In genomic region chr2:119808881-119809280, GRCm38 (mm10) we compare ENCODE assay signal across 20 mouse cellular contexts. TPM values are rescaled to one million over a fixed set of nuclear protein-coding genes. Genes with fewer than 3 reads are reported as not detected.
A peak's percentile ranks its signal among the peaks of the same experiment; 100 is the strongest.
DNase-seq lines count a peak whose midpoint lies in the region; ATAC-seq and TF ChIP-seq lines count a peak whose summit lies in the region.
"Had no signal": no experiment of that assay in that cellular context is flagged by ENCODE, and none has a peak within 500 bp of the region (broad histone marks: within the 10 kb centered on the region; RNA-seq: fewer than 3 reads in every experiment).

No protein-coding gene starts in this region.

- peak; percentile 16; the same call in 1 of the 2 replicates for TF ChIP-seq EP300 in CH12.LX (IDR thresholded peaks at IDR 0.05; ENCODE audit: low read length)

- H3K79me2 ChIP-seq in CH12.LX (replicated peaks; ENCODE audit: control insufficient read depth, extremely low read depth, insufficient read depth, poor library complexity, severe bottlenecking): no peaks in the 10 kb centered on the region

- no peak for TF ChIP-seq CTCF in left cerebral cortex, adult 2 months (IDR thresholded peaks at IDR 0.05)
- peak in 1 of 2 experiments; percentile 32; a peak in 1 of 4 replicates for TF ChIP-seq CTCF in CH12.LX (conservative IDR thresholded peaks at IDR 0.05 in 1 of 2, IDR thresholded peaks at IDR 0.05 in 1 of 2; ENCODE audit: low read depth in 2 of 2, low read length in 2 of 2)
- TF ChIP-seq CTCF in intestine, postnatal 0 days (IDR thresholded peaks at IDR 0.05; ENCODE audit: low read depth): no peak

- no peak; the same call in 1 of the 2 replicates for TF ChIP-seq RAD21 in CH12.LX (IDR thresholded peaks at IDR 0.05; ENCODE audit: low read depth, low read length)

- no peak for TF ChIP-seq POLR2A in CH12.LX (IDR thresholded peaks at IDR 0.05; ENCODE audit: low read depth, low read length)

- H3K27ac ChIP-seq in heart, embryonic 13.5 days (replicated peaks): no peak overlapping the region
- H3K27ac ChIP-seq in left cerebral cortex, adult 2 months: peak overlapping the region; percentile 45
- peak overlapping the region; percentile 3; the same call in 1 of the 2 replicates for H3K27ac ChIP-seq in CH12.LX (ENCODE audit: insufficient read depth, low read depth)
- H3K27ac ChIP-seq in intestine, postnatal 0 days (ENCODE audit: low read depth, low read length): no peak overlapping the region
- H3K27ac ChIP-seq: neural tube, embryonic 15.5 days; stomach, embryonic 15.5 days had no signal

- DNase-seq in heart, postnatal 36 days: no peak
- DNase-seq in left cerebral cortex, adult 2 months (ENCODE audit: extremely low spot score in 1 of 2, low spot score in 2 of 2): no peak
- no peak for DNase-seq in left cerebral cortex, adult 9 months (ENCODE audit: low spot score in 2 of 2)
- DNase-seq in CH12.LX (ENCODE audit: extremely low read depth) (peak; percentile 90), R1 (ENCODE audit: low read depth, low spot score) (peak; percentile 70)
- DNase-seq in right cerebral cortex, postnatal 25 days: no peak
- DNase-seq: cerebellum, postnatal 36 days; lung, adult 2 months; right cerebral cortex, adult 18-20 months; spleen, adult 18-20 months; thymus, postnatal 14 days had no signal

- in situ Hi-C loops in CH12.LX (cut with MboI; ENCODE audit: low pct_ligation_motif_present, low pct_unique_long_range_greater_than_20kb, low sequenced_read_pairs): no loop called here

- peaks cover 34% of the 10 kb centered on the region for H3K4me1 ChIP-seq in heart, embryonic 13.5 days
- H3K4me1 ChIP-seq in CH12.LX (ENCODE audit: control insufficient read depth in 1 of 2, insufficient read depth in 2 of 2): peaks cover 26 to 58% of the 10 kb centered on the region in 2 experiments
- no peaks in the 10 kb centered on the region for H3K4me1 ChIP-seq in intestine, postnatal 0 days (replicated peaks; ENCODE audit: control insufficient read depth, insufficient read depth, low read length)

- H3K27me3 ChIP-seq in heart, embryonic 13.5 days (replicated peaks): peaks cover 11% of the 10 kb centered on the region
- no peaks in the 10 kb centered on the region for H3K27me3 ChIP-seq in CH12.LX (replicated peaks)
- H3K27me3 ChIP-seq in intestine, postnatal 0 days (replicated peaks; ENCODE audit: control insufficient read depth, insufficient read depth, low read length): no peaks in the 10 kb centered on the region
- H3K27me3 ChIP-seq: neural tube, embryonic 15.5 days; stomach, embryonic 15.5 days had no signal

- WGBS in heart, embryonic 13.5 days: 23% methylated on average over 4 of the region's 4 CpGs
- WGBS in intestine, postnatal 0 days: 46% methylated on average over 4 of the region's 4 CpGs

- intact Hi-C loops in heart, postnatal 36 days (cut with DNase I): no loop called here
- intact Hi-C loops in left cerebral cortex, adult 2 months (cut with DNase I): no loop called here

- H3K36me3 ChIP-seq in heart, embryonic 13.5 days: peaks cover 39% of the 10 kb centered on the region
- H3K36me3 ChIP-seq in CH12.LX (replicated peaks in 1 of 2; ENCODE audit: control insufficient read depth in 1 of 2, insufficient read depth in 1 of 2, low read length in 1 of 2): peaks cover 50 to 86% of the 10 kb centered on the region in 2 experiments
- peaks cover 14% of the 10 kb centered on the region; the same call in 1 of the 2 replicates for H3K36me3 ChIP-seq in intestine, postnatal 0 days (ENCODE audit: control insufficient read depth, insufficient read depth)

- no peak overlapping the region for H3K4me2 ChIP-seq in heart, embryonic 13.5 days
- H3K4me2 ChIP-seq in CH12.LX (ENCODE audit: insufficient read depth, low read depth, poor library complexity, severe bottlenecking): peak overlapping the region; percentile 78
- H3K4me2 ChIP-seq in intestine, postnatal 0 days (replicated peaks; ENCODE audit: low read depth): no peak overlapping the region
- H3K4me2 ChIP-seq: neural tube, embryonic 15.5 days; stomach, embryonic 15.5 days had no signal

- no peak overlapping the region for H3K4me3 ChIP-seq in heart, embryonic 13.5 days
- H3K4me3 ChIP-seq in left cerebral cortex, adult 2 months: no peak overlapping the region
- no peak overlapping the region for H3K4me3 ChIP-seq in CH12.LX (replicated peaks in 1 of 3; ENCODE audit: low read depth in 2 of 3, low read length in 2 of 3, poor library complexity in 1 of 3)
- no peak overlapping the region for H3K4me3 ChIP-seq in intestine, postnatal 0 days (ENCODE audit: low read depth, low read length)
- H3K4me3 ChIP-seq: megakaryocyte, embryonic 14.5 days; neural tube, embryonic 15.5 days; stomach, embryonic 15.5 days had no signal

- dilution Hi-C loops in CH12.LX (cut with MboI; ENCODE audit: extremely low pct_ligation_motif_present, extremely low pct_unique_long_range_greater_than_20kb, low sequenced_read_pairs): no loop called here

- H3K9me3 ChIP-seq in heart, embryonic 13.5 days: no peaks in the 10 kb centered on the region
- H3K9me3 ChIP-seq in CH12.LX (replicated peaks; ENCODE audit: low read length): no peaks in the 10 kb centered on the region
- no peaks in the 10 kb centered on the region for H3K9me3 ChIP-seq in intestine, postnatal 0 days (ENCODE audit: control insufficient read depth)
- H3K9me3 ChIP-seq: megakaryocyte, embryonic 14.5 days; neural tube, embryonic 15.5 days; stomach, embryonic 15.5 days had no signal

- 0 out of 2 replicates have a peak, but pooled peaks have one; percentile 11 for ATAC-seq in heart, embryonic 13.5 days (ENCODE audit: extremely low read depth, insufficient number of reproducible peaks, low FRiP score, low TSS enrichment)
- no peak for ATAC-seq in intestine, postnatal 0 days
- ATAC-seq: CD4-positive, CD25-positive, alpha-beta regulatory T cell, adult 4 months; forebrain, embryonic 14.5 days; inflammation-experienced regulatory T-cells, adult 6 months had no signal

- H3K9ac ChIP-seq in heart, embryonic 13.5 days: no peak overlapping the region; the same call in 1 of the 2 replicates
- no peak overlapping the region for H3K9ac ChIP-seq in CH12.LX (ENCODE audit: insufficient read depth, low read depth)
- H3K9ac ChIP-seq in intestine, postnatal 0 days (ENCODE audit: low read depth, low read length): no peak overlapping the region
- H3K9ac ChIP-seq: neural tube, embryonic 15.5 days; stomach, embryonic 15.5 days had no signal

TF ChIP-seq in CH12.LX, 34 proteins besides CTCF, POLR2A, EP300 and RAD21:
- TF ChIP-seq BHLHE40 (IDR thresholded peaks at IDR 0.05; ENCODE audit: low read depth, low read length) (0 out of 2 replicates have a peak, but pooled peaks have one; percentile 10), MAZ (IDR thresholded peaks at IDR 0.05; ENCODE audit: low read depth, low read length) (0 out of 2 replicates have a peak, but pooled peaks have one; percentile 55), HCFC1 (IDR thresholded peaks at IDR 0.05; ENCODE audit: low read depth, low read length) (no peak)

RNA-seq across cellular contexts. Expression of gene Tyro3, which starts 11.3 kb away (rescaled TPM):
- polyA plus RNA-seq in heart, embryonic 13.5 days (2015; fragmentation: Nextera tagmentation; extraction: Ambion mirVana): 7.3 and 7.9 TPM in 2 replicates
- 1 to 10 TPM; 1.7 to 2.4 TPM for total RNA-seq in heart, postnatal 36 days (2021)
- total RNA-seq in left cerebral cortex, adult 2 months (2021): 100 to 1,000 TPM; 203 to 208 TPM
- 31.8 and 39.7 TPM in 2 replicates for total RNA-seq in CH12.LX (2012; rRNA removed)
- total RNA-seq in CH12.LX (2014; rRNA removed): 19.1 and 20.3 TPM in 2 replicates
- polyA plus RNA-seq in CH12.LX (2012; ENCODE audit: insufficient read length, low read depth): 23.7 and 24.7 TPM in 2 replicates
- polyA plus RNA-seq in intestine, postnatal 0 days (2015; fragmentation: Nextera tagmentation; extraction: Ambion mirVana): 4.5 and 5.6 TPM in 2 replicates
- total RNA-seq: granulocyte monocyte progenitor cell, adult 5-6 weeks had no signal

RNA-seq across cellular contexts. Expression of gene Rpap1, which starts 21.5 kb away (rescaled TPM):
- polyA plus RNA-seq in heart, embryonic 13.5 days (2015; fragmentation: Nextera tagmentation; extraction: Ambion mirVana): 17.6 and 19.4 TPM in 2 replicates
- total RNA-seq in heart, postnatal 36 days (2021): 10 to 100 TPM; 13.2 to 13.4 TPM
- total RNA-seq in left cerebral cortex, adult 2 months (2021): 10 to 100 TPM; 18.6 to 19.5 TPM
- 28.9 and 31.8 TPM in 2 replicates for total RNA-seq in CH12.LX (2012; rRNA removed)
- total RNA-seq in CH12.LX (2014; rRNA removed): 8.5 and 9.0 TPM in 2 replicates
- 28.7 and 34.7 TPM in 2 replicates for polyA plus RNA-seq in CH12.LX (2012; ENCODE audit: insufficient read length, low read depth)
- polyA plus RNA-seq in intestine, postnatal 0 days (2015; fragmentation: Nextera tagmentation; extraction: Ambion mirVana): 8.2 and 10.7 TPM in 2 replicates

RNA-seq across cellular contexts. Expression of gene Ltk, which starts 48.6 kb away (rescaled TPM):
- 0.10 and 0.19 TPM in 2 replicates for polyA plus RNA-seq in heart, embryonic 13.5 days (2015; fragmentation: Nextera tagmentation; extraction: Ambion mirVana)
- not detected for total RNA-seq in heart, postnatal 36 days (2021)
- total RNA-seq in left cerebral cortex, adult 2 months (2021): 10 to 100 TPM; 22.5 to 25.0 TPM
- total RNA-seq in CH12.LX (2012; rRNA removed) (1.3 and 2.3 TPM in 2 replicates), CH12.LX (2014; rRNA removed) (not detected in 2 replicates)
- 0.10 TPM in 1 of 2 replicates, not detected in the other for polyA plus RNA-seq in CH12.LX (2012; ENCODE audit: insufficient read length, low read depth)
- polyA plus RNA-seq in intestine, postnatal 0 days (2015; fragmentation: Nextera tagmentation; extraction: Ambion mirVana): 1.5 and 1.6 TPM in 2 replicates
- total RNA-seq: granulocyte monocyte progenitor cell, adult 5-6 weeks had no signal
- polyA plus RNA-seq: CD4-positive, CD25-positive, alpha-beta regulatory T cell, adult 4 months had no signal

Comparison
In these comparisons a context has a peak if more than half of its experiments do, and no peak if none do; other contexts are left out.
1. H3K27ac ChIP-seq: peak in left cerebral cortex, adult 2 months (single experiment) and CH12.LX (single experiment); none in heart, embryonic 13.5 days (single experiment) and intestine, postnatal 0 days (single experiment).
2. DNase-seq: peak in CH12.LX (single experiment) and R1 (single experiment); none in heart, postnatal 36 days (0 of 2), left cerebral cortex, adult 2 months (0 of 2), left cerebral cortex, adult 9 months (0 of 2) and right cerebral cortex, postnatal 25 days (single experiment).
3. RNA of gene Tyro3, which starts 11.3 kb away (total RNA-seq): 203 to 208 TPM in left cerebral cortex, adult 2 months and 19.1 to 39.7 TPM in CH12.LX; 1.7 to 2.4 TPM in heart, postnatal 36 days; every median in the first group is over 4 times any median in the second.
4. RNA of gene Ltk, which starts 48.6 kb away (total RNA-seq): 22.5 to 25.0 TPM in left cerebral cortex, adult 2 months; 1.3 to 2.3 TPM in CH12.LX and not detected in heart, postnatal 36 days; every median in the first group is over 4 times any median in the second.